Mouse (Mus musculus) liver, adult 2 months (tissue): ENCODE measurements around the gene Ppp2r2d. TPM values are rescaled to one million over a fixed set of nuclear protein-coding genes. Genes with fewer than 3 reads are reported as not detected.

Experiments
- DNase-seq: peaks from one replicate; pipeline ENCODE4 v3.0.0-alpha.2; 2011; ENCODE audit warnings: low read depth, low spot score; ENCODE audit errors: extremely low read depth
- H3K27ac ChIP-seq: fragments of 200-500 bp; replicated peaks from 2 replicates; pipeline ENCODE4 v1.5.1; 2012; ENCODE audit warnings: low read depth, mild to moderate bottlenecking, control low read depth, inconsistent platforms, low read length; ENCODE audit not compliant: insufficient read depth
- H3K27me3 ChIP-seq: fragments of 200-500 bp; 2 replicates; pipeline ENCODE4 v1.6.1; 2012; ENCODE audit warnings: mild to moderate bottlenecking, moderate library complexity, low read length, inconsistent platforms; ENCODE audit not compliant: control insufficient read depth, insufficient read depth
- H3K36me3 ChIP-seq: fragments of 200-500 bp; 2 replicates; pipeline ENCODE4 v1.6.1; 2012; ENCODE audit warnings: low read length, inconsistent platforms; ENCODE audit not compliant: control insufficient read depth, insufficient read depth
- H3K4me1 ChIP-seq: fragments of 200-500 bp; 2 replicates; pipeline ENCODE4 v1.6.1; 2011; ENCODE audit warnings: low read length; ENCODE audit not compliant: control insufficient read depth, insufficient read depth
- H3K4me3 ChIP-seq: fragments of 200-500 bp; 2 replicates; pipeline ENCODE4 v1.5.1; 2011; ENCODE audit warnings: low read depth, mild to moderate bottlenecking, control low read depth, low read length, moderate library complexity; ENCODE audit not compliant: insufficient read depth
- H3K79me2 ChIP-seq: fragments of 200-500 bp; 2 replicates; pipeline ENCODE4 v1.6.1; 2012; ENCODE audit warnings: inconsistent platforms, mild to moderate bottlenecking, low read length, moderate library complexity; ENCODE audit not compliant: control insufficient read depth, insufficient read depth
- H3K9ac ChIP-seq: fragments of 200-500 bp; 2 replicates; pipeline ENCODE4 v1.6.1; 2012; ENCODE audit warnings: low read depth, mild to moderate bottlenecking, control low read depth, inconsistent platforms, low read length
- CTCF ChIP-seq: fragments of 200-500 bp; IDR thresholded peaks from 2 replicates; pipeline ENCODE4 v1.5.1; 2011; ENCODE audit warnings: low read depth, low read length, control low read depth
- POLR2A ChIP-seq: fragments of 200-500 bp; IDR thresholded peaks from 2 replicates; pipeline ENCODE4 v1.6.1; 2011; ENCODE audit warnings: low read length, control low read depth; ENCODE audit not compliant: insufficient read depth; ENCODE audit errors: extremely low read depth
- WGBS: fragments of 180-500 bp; shearing (Covaris S2); methylation state at CpG from one replicate; pipeline ENCODE4 v1.1.7; 2018; 5-methylcytosine and 5-hydroxymethylcytosine counted together
- polyA plus RNA-seq: library from polyadenylated mRNA; depleted of rRNA; stranded (reverse); fragments of >200 nt; gene quantifications from 2 replicates; pipeline ENCODE4 v1.2.3, GENCODE M21; 2012; rRNA removed
- total RNA-seq: library from RNA; depleted of rRNA; stranded (reverse); fragments of >200 nt; gene quantifications from 2 replicates; pipeline ENCODE4 v1.2.3, GENCODE M21; 2014; rRNA removed

The Ppp2r2d gene
- total RNA-seq (28.2 and 33.4 TPM in 2 replicates), polyA plus RNA-seq (11.6 and 15.0 TPM in 2 replicates)

DNA sequence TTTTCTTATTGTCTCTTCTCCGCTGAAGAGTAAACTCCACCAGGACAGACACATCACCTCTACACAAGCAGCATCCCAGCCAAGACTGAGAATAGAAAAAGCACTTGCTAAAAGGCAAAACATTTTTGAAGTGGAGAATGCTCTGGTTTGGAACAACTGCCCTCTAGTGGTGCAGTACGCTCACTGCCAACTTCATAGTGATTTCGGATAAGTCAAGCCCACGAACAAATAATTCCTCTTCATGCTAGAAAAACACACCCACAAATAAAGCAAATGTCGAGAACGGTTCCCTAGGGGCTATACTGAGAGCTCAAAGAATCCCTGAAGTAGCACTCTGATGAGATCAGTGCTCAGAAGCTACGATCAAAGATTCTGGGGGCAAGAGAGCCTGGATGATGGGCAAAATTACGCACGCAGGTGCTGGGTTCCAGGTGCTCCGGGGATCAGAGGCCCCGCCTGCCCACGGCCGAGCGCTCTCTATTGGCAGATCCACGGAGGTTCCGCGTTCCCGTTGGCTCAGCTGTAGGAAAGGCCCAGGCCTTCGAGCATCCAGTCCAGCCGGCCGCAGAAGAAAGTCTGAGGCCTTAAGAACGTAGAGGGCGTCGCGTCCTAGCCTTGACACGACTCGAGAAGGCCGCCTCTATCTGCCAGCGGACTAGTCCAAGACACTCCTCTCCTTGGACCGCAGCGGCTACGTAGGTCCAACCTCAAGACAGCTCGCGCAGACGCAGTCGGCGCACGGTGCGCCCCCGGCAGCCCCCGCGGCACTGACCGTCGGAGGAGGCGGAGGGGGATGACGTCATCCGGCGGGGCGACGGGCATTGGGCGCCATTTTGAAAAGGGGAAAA is at the start of gene Ppp2r2d, which contains the start of gene Mapk1ip1:
Gene Ppp2r2d (plus strand): TSS at position 536 of the 848 bp plus-strand sequence.
Gene Mapk1ip1 (minus strand): TSS at position 730 of the 848 bp plus-strand sequence.
- TF ChIP-seq POLR2A (peak; percentile 64; the same call in 1 of the 2 replicates), CTCF (peak; percentile 59)
- Histone ChIP-seq H3K9ac (peak within 1 kb of the TSS; percentile 99), H3K27ac (peak within 1 kb of the TSS; percentile 89), H3K27me3 (no peaks in the 10 kb centered on the region), H3K79me2 (peaks cover 21% of the 10 kb centered on the region), H3K36me3 (no peaks in the 10 kb centered on the region), H3K4me1 (peaks cover 23% of the 10 kb centered on the region), H3K4me3 (peak within 1 kb of the TSS; percentile 77)
- under 1% methylated on average over 51 of the region's 51 CpGs for WGBS
- DNase-seq = peak; percentile 83

- peak; percentile 15 for DNase-seq
- Histone ChIP-seq H3K27me3 (no peaks in the 10 kb centered on the region), H3K9ac (no peak overlapping the region), H3K4me3 (no peak overlapping the region), H3K79me2 (no peaks in the 10 kb centered on the region), H3K36me3 (no peaks in the 10 kb centered on the region), H3K27ac (no peak overlapping the region), H3K4me1 (no peaks in the 10 kb centered on the region)
- WGBS = 19% methylated on average over 4 of the region's 4 CpGs
- TF ChIP-seq CTCF (no peak), POLR2A (no peak)
These were observed 42.5 kb upstream of the Ppp2r2d start for GRCm38 (mm10) chr7:138803386-138803785.

DNA sequence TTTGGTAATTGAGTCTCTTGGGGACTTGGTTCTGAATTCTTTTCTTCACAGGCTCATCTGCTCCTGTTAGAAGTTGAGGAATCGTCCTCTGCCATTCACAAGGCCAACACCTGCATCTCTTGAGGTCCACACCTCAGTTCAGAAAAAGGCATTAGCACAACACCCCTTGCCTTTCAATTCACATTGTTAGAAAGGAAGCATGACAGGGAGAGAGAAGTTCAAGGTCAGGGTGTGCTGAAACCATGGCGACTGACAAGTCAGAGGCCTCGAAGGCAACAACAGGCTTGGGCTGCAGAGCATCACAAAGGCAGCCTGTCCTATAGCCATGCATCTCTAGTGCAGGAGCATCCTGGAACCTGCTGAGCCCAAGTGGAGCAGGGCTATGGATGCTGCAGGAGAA is 38.7 kb upstream of the Ppp2r2d start:
- TF ChIP-seq POLR2A = no peak
- TF ChIP-seq CTCF = no peak
- H3K27me3 ChIP-seq = no peaks in the 10 kb centered on the region
- H3K4me3 ChIP-seq = no peak overlapping the region
- no peaks in the 10 kb centered on the region for H3K79me2 ChIP-seq
- WGBS = 76% methylated on average over 3 of the region's 3 CpGs
- H3K9ac ChIP-seq = no peak overlapping the region
- no peaks in the 10 kb centered on the region for H3K4me1 ChIP-seq
- no peak for DNase-seq
- H3K27ac ChIP-seq = no peak overlapping the region
- no peaks in the 10 kb centered on the region for H3K36me3 ChIP-seq

GRCm38 (mm10) chr7:138813213-138813875 is 32.5 kb upstream of the Ppp2r2d start:
- no peak overlapping the region for H3K4me3 ChIP-seq
- H3K27ac ChIP-seq = no peak overlapping the region
- TF ChIP-seq CTCF (no peak), POLR2A (no peak)
- no peaks in the 10 kb centered on the region for H3K27me3 ChIP-seq
- H3K79me2 ChIP-seq = no peaks in the 10 kb centered on the region
- no peaks in the 10 kb centered on the region for H3K4me1 ChIP-seq
- no peak for DNase-seq
- no peaks in the 10 kb centered on the region for H3K36me3 ChIP-seq
- no peak overlapping the region for H3K9ac ChIP-seq
- WGBS = 80% methylated on average over 11 of the region's 11 CpGs

DNA sequence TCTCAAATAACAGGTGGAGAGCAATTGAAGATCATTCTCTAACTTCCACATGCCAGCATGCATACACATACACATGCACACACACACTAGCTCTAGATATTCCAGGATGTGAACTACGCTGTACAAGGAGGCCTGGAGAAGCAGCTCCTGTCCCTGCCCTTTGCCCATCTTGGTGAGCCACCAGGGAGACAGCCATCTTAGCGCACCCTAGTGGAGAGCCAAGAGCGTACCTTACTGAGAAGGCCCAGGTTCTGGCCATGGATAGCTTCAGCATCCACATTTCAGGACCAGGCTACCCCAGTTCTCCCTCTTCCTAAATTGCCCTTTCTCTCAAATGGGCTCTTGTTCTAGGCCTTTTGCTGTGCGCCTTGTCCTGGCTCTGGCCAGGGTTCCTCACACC is 27.6 kb upstream of the Ppp2r2d start:
- DNase-seq = peak; percentile 14
- no peak overlapping the region for H3K27ac ChIP-seq
- 58% methylated on average over 4 of the region's 4 CpGs for WGBS
- no peak for TF ChIP-seq POLR2A
- peak; percentile 35 for TF ChIP-seq CTCF
- H3K4me3 ChIP-seq = no peak overlapping the region
- no peak overlapping the region for H3K9ac ChIP-seq
- H3K36me3 ChIP-seq = no peaks in the 10 kb centered on the region
- H3K4me1 ChIP-seq = no peaks in the 10 kb centered on the region
- H3K79me2 ChIP-seq = no peaks in the 10 kb centered on the region
- H3K27me3 ChIP-seq = no peaks in the 10 kb centered on the region

GRCm38 (mm10) chr7:138824423-138824822 is 21.5 kb upstream of the Ppp2r2d start:
- no peaks in the 10 kb centered on the region for H3K79me2 ChIP-seq
- H3K9ac ChIP-seq = no peak overlapping the region
- no peak for DNase-seq
- H3K36me3 ChIP-seq = no peaks in the 10 kb centered on the region
- no peak for TF ChIP-seq CTCF
- no peak for TF ChIP-seq POLR2A
- no peak overlapping the region for H3K27ac ChIP-seq
- 81% methylated on average over 6 of the region's 6 CpGs for WGBS
- no peak overlapping the region for H3K4me3 ChIP-seq
- H3K27me3 ChIP-seq = no peaks in the 10 kb centered on the region
- H3K4me1 ChIP-seq = no peaks in the 10 kb centered on the region
